Mouse (Mus musculus) cerebellum, adult (tissue): ENCODE measurements around the gene Ifne.

Source experiments
- ATAC-seq: cut with Nextera tagmentation; 2 replicates; pipeline ENCODE4 v1.9.2; 2017; ENCODE audit warnings: mild to moderate bottlenecking, moderate library complexity, mixed read lengths; ENCODE audit not compliant: insufficient number of reproducible peaks, low FRiP score, low TSS enrichment

Gene Ifne

DNA sequence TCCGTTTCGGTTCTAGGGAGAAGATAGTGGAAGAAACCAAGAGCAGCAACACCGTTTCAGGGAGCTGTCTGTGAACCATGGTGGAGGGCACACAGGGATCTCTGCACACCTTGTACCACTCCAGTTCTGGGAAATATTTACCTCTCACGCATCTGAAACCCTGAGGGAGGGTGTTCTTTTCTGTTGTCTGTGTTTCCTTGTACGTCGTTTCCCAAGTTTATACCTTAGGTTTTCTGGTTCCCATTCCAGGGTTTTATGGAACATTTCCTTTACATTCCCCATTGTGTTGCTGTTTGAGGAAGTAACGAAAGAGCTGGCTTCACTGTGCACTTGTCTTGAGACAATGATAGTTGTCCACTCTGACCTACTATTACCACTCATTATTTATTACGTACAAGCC lies at the start of gene Ifne:
Gene Ifne, minus strand, starts transcription at position 101 of the 400 bp plus-strand sequence.
- no peak for ATAC-seq

DNA sequence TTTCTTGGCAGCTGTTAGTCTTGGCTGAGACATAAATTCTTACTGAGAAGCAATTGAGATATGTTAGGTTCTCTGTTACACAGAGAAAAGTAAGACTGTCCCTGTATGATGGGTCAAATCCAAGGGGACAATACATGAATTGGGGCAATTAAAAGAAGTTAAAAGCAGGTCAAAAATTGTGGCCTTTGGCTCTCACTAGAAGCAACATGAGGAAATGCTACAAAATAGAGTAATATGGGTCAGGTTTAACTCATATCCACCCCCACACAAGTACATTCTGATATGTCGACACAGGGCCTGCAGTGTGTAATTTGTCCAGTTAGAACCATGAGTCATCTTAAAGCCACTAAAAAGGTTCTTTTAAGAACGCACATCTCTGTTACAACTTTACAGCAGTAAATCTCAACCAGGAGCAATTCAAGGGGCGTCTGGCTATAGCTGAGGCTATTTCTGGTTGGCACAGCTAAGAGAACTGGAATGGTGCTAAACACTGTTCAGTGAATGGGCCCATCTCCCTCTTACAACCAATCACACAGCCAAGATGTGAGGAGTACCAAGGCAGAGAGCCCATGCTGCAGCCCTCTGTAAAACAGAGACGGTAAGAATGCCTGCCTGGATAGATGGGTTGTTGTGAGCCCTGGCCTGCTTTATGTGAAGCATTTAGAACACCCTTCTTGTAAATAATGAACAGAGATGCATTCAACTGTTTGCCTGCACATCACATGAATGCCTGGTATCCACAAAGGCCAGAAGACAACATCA lies 48.5 kb upstream of the Ifne start:
- ATAC-seq: no peak

DNA sequence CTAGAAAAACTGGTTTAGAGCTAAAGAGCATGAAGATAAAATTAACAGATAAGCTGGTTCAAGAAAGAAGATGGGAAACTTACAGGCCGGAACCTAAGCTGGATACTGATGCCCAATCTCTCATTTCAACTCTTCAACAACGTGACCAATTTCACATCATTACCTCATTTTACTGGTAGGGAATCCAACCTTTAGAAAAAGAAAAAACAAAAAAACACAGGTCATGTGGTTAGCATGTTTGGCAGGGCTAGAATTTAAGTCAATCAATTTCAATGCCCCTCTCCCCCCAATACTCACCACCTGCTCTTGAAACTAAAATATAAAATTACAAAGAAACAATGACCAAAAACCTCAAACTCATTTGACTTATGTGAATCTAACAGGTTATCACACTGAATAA lies 47.8 kb upstream of the Ifne start:
- no peak for ATAC-seq

DNA sequence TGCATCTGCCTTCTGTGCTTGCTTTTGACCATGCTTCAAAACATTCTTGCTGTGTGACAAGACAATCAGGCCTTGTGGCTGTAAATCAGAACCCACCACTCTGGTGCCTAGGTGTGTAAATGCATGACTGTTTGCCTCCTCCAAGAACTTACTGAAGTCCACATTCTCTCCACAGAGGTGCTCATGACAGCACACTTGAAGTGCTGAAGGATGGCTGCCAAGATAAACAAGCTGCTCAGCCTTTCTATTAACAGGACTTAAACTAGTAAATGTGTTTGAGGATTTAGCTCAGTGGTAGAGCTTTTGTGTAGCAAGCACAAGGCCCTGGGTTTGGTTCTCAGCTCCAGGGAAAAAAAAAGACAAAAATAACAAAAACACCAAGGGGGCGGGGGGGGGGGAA lies 46.6 kb upstream of the Ifne start:
- ATAC-seq: no peak

DNA sequence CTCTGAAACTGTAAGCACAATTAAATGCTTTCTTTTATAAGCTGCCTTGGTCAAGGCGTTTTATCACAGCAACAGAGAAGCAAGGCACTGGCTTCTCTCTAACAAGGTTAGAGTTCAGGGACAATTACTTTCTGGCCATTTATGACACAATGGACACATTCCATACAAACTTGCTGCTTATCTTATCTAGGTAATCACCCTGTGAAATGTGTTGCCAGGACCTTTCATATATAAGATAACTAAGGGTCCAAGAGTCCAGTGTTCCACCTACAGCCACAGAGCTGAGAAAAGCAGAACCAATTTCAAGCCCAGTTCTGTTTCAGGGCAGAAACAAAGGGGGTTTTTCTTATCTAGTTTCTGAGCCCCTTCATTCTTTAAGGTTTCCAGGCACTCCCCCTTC lies 46.1 kb upstream of the Ifne start:
- ATAC-seq: no peak

DNA sequence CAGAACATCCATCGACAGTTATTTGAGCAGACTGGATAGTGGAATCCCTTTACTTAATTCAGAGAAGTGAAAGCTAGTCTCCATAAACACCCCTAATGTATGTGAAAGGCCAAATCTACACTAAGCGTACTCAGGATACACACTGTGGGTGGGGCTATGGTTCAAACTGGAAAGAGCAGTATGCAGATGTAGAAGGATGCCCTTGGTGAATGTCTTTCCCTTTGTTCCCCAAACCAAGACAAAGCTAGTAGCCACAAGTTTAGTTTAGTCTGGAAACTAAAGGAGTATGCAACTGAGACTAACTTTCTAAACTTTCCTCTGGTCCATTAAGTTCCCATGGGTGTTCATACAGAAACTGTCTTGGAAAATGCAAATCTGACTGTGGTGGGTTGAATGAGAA lies 45.5 kb upstream of the Ifne start:
- ATAC-seq: no peak

DNA sequence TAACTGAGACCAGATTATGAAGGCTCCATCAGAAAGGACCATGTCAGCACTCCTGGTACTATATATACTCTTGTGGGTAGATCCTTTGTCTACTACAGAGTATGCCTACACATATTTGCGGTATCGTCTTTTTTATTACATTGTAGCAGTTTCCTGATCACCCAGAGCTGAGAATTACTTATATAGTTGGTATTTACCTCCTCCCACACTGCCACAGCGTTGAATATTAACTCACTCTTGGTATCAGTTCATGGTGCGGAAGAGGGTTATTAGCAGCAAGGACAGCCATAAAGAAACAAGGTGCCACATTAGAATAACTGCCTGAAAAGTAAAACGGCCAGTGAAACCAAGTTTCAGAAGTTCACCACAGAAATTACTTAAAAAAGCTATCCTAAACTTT lies 41.3 kb upstream of the Ifne start:
- no peak for ATAC-seq

DNA sequence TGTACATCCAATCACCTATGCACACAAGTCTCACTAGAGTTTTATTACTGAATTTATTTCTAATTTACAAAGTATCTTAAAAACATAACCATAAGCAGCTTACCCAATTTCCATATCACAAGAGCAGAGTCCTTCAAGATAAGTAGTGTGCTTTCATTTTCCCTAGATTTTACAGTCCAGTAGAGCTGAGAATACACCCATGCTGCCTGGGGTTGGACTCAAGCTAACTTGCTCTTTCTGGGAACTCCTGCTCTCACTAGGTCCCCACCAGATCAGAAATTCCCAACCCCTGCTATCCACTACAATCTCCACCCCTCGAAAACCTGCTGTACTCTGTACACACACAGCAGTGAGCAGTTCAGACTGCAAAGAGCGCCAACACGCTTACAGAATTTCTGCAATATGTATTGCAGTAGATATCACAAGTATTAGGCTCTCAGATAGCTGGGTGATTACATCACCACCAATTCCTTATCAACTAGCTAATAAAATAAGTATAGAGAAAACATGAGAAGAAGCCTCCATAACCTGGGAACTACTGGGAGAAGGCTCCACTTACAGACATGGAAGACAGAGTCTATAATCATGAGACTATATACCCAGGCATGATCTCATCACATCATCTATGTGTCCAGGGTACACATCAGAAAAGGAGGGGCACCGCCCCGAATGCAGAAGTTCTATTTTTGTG lies 37.9 kb upstream of the Ifne start:
- no peak for ATAC-seq

DNA sequence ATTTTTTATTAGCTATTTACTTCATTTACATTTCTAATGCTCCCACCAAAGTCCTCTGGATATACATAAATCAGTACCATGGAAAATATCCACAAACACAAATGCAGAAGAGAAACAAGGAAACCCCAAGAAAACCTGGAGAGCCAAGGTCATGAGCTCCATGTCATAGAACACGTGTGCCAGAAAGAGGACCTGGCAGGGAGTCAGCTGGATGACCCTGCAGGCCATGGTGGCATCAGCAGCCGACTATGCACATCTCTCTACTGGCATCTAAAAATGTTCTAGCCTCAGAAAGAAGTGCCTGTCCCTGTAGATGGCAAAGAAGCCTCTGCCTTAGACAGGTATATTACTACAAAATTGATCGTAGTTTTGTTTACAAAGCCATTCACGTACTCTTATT lies 36.3 kb upstream of the Ifne start:
- no peak for ATAC-seq

DNA sequence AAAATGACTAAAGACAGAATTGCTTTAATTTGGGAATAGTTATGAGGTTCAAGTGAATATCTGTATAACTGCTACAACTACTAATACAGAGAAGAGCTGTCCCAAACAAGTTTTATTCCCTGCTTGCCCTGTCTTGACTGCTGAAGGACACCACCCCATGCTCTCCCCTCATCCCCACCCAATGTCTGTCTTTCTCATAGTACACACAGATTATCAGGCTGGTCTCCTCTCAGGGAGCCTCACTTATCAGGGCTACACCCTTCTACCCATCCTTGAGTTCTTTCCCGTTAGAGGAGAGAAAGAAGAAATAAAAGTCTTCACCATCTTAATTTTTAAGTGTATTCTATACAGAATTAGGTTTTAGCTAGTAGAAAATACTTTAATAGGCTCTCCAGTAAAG lies 34.0 kb upstream of the Ifne start:
- ATAC-seq: no peak

DNA sequence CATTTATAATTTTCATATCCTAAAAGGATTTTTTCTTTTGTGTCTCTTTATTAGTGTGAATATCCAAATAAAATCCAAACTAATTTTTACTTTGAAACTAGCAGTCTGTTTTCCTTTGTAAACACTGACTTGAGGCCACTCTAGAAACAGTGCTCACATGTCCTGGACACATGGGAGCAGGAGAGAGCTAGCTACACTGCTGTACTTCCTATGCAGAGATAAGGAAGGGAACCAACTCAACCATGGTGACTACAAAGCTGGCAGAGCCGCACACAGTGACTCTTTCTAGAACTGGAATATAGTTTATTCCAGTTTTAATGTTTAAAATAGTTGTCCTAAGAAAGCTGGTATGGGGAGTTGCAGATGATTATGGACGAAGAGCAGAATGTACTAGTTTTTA lies 32.9 kb upstream of the Ifne start:
- no peak for ATAC-seq

DNA sequence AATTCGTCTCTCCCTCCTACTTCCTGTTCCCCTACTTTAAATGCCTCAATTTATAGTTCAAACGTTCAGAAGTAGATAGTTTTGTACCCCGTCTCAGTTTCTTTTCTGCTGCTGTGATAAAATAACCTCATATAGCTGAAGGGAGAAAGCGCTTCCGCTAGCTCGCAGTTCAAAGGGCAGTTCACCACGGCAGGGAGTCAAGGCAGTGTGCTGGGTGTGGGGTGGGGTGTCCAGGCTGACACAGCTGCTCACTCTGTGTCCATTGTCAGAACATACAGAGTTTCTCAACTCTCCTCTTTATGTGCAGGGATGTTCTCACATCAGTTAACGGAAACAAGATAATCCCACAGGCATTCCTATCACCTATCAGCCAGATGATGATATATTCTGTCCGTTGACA lies 32.2 kb upstream of the Ifne start:
- ATAC-seq: no peak

DNA sequence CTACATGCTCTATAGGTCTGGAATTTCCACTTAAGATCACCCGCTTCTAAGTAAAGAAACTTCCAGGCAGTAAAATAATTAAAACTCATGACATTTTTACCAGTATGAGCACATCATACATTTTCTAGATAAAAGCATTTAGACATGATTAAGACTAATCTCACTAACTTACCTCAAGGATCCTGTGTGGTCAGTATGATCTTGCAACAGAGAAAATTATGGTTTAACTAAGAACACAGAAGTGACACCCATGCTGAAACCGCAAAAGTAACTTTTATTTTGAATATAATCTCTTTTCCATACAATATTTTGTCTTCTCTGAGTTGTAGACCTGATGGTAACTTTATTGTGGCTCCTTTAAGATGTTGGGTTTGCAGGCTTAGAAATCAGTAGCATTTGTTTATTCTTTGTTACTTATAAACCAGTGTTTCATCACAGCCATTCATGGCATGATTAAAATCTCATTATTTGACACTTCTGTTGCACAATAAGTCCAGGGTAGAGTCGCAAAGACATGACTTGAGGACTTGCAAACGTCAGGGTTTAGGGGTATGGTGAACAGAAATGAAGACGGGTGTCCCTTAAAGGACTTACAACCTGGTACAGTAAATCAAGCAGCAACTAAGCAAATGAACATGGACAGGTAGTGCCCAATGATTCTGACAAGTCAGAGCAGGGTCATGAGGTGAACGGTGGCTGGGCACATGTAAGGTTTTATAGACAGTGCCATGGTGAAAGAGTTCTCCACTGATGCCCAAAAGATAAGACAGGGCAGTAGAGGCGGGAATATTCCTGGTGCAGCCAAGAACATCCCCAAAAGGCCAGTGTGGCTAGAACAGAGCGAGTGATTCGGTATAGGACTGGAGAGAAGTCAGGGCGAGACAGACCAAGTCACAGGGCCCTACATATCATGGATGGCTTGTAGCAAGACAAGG lies 29.9 kb upstream of the Ifne start:
- no peak for ATAC-seq

DNA sequence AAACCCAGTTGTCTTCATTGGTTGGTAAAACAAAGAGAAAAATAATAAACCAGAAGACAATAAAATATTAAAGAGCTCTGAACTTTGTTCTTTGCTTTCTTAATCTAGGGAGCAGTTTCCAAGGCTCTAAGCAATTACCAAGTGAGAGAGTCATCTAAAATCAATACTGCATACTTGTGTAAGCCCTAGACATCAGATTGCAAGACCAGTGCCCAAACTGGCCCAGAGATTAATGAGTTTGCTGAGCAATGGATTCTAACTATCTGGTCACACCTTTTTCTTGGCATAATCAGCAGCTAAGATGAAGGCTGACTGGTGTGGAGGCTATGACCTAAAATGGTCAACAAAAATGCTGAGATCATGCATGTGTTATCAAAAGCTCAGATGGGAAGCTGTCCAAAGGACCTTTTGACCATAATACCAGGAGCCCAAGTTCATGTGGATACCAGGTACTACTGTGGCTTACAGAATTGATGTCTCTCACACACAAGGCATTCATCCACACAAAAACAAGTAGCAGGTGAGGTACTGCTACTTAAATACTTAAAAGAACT lies 13.3 kb upstream of the Ifne start:
- ATAC-seq: no peak

DNA sequence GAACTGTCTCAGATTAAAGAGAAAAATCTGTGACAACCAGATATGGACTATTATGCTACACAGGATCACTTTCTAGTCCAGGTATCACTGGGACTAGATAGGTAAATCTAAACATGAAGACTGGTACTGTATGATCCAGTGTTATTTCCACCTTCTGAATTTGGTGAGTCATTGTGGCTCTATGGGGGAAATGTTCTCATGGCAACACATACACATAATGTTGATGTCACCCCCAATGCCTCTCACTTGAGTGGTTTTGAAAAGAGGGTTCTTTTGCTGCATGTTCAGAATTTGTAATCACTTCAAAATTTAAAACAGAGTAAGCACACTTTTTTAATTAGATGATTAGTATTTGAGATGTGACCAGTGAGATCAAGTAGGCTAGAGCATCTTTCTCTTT lies 8.2 kb upstream of the Ifne start:
- no peak for ATAC-seq

DNA sequence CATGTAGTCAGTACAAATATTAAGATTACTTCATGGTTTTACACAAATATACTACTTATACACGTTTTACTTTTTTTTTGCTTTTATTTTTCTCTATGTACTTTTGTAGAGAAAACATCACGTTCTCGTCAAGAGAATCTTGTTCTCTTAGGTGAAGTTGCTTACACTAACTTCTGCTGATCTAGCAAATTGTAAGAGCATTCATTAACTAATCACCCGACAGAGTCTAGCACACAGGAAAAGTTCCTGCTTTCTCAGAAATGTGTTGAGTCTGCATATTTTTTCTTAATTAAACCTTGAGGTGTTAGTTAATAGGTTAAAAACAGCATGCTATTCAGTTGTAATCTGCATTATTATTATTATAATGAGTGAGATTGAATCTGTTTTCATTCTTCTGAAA lies 1.2 kb downstream of the Ifne start:
- ATAC-seq: no peak

DNA sequence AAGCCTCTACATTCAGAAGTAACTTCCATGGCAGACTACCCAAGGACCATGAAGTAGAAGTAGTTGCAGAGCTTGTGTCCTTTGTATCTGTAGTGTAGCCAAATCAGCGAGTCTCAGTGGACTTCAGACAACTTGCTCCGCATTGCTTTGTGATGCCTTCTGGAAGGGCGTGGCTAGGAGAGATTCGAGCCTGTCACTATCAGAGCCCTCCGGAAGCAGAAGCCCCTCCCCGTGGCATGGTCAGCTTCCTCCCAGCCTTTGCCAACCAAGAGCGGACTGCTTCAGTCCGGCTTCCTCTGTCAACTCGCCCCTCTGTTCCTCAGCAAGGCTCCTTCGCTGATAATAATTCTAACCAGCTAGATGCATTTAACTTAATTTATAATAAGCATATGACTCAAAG lies 1.8 kb downstream of the Ifne start:
- no peak for ATAC-seq

DNA sequence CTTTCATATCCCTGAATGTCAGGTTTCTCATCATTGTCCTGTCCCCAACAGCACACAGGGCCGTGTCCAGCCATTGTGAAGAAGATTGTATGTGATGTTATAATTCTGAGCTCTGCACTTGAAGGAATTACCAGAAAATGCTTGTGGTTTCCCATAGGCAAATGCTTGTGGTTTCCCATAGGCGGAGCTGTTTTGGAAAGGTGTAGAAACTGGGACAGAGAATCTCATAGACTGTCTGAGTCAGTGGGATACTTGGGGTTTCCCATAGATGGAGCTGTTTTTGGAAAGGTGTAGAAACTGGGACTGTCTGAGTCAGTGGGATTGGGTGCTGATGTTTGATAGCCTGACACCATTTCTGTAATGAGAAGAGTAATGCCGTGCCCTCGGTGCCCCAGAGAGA lies 3.5 kb downstream of the Ifne start:
- ATAC-seq: no peak

DNA sequence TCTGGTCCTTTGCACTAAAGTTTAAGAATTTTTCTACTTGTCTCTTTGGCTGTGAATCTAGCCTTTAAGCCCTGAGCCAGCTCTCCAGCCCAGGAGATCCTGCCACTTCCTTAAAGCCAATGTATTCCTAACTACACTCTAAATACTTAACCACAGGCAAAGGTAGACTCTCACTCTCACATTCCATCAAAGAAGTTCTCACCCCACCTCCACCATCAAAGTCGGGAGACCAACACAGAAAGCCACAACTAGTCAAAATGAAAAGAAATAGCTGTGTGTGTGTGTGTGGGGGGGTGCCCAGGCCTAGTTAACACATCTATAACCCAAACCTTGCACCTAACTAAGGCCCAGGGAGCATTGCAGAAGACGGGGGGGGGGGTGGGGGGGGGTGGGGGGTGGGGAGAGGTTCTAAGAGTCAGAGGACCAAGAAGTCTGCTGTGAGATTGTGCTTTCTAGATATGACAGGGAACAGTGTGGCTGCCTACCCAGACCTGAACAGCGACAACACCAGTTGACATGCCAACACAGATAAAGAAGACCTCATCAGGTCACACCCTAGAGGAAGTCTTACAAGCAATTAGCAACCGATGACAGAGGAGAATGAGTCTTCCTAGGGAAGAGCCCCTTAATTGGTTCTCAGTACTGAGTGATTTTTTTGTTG lies 4.4 kb downstream of the Ifne start:
- ATAC-seq: no peak

DNA sequence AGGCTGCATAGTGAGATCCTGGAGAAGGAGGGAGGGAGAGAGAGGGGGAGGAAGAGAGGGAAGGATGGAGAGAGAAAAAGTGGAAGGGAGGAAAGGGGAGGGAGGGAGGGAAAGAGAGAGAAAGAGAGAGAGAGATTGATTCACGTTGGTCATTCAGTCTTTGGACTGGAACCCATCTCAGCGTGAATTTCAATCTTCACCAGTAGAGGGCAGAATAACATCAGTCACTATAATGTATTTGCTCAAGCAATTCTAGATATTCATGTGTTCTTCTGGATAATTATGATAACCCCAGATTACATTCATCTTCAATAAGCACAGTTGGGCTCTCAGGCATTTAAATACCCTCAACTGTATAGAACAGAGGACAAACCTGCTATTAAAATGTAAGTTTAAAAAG lies 7.3 kb downstream of the Ifne start:
- ATAC-seq: no peak
